Mouse (Mus musculus) brain, embryonic 14.5 days (tissue): Measurements from ENCODE around the gene Elp5. TPM values are rescaled to one million over a fixed set of nuclear protein-coding genes. Genes with fewer than 3 reads are reported as not detected.

Source experiments
- DNase-seq: peaks from one replicate; pipeline ENCODE4 v3.0.0-alpha.2; 2011; ENCODE audit warnings: low read depth
- CTCF ChIP-seq: fragments of 200-500 bp; IDR thresholded peaks from 2 replicates; pipeline ENCODE4 v1.5.1; 2012; ENCODE audit warnings: inconsistent platforms, mild to moderate bottlenecking, moderate library complexity, borderline replicate concordance; ENCODE audit not compliant: insufficient read depth, insufficient read length; ENCODE audit errors: extremely low read depth
- POLR2A ChIP-seq: fragments of 200-500 bp; IDR thresholded peaks from 2 replicates; pipeline ENCODE4 v1.6.1; 2012; ENCODE audit warnings: mild to moderate bottlenecking, inconsistent platforms, borderline replicate concordance; ENCODE audit not compliant: poor library complexity, insufficient read depth, insufficient read length, severe bottlenecking; ENCODE audit errors: extremely low read depth
- polyA plus RNA-seq: library from polyadenylated mRNA; depleted of rRNA; stranded (reverse); fragments of >200 nt; gene quantifications from 2 replicates; pipeline ENCODE4 v1.2.3, GENCODE M21; 2012; rRNA removed

Gene Elp5
- 127 and 159 TPM in 2 replicates for polyA plus RNA-seq

GRCm38 (mm10) chr11:69982225-69982624, at the start of gene Elp5:
Elp5 (minus strand) TSS chr11:69982517.
- TF ChIP-seq CTCF (no peak), POLR2A (no peak)
- DNase-seq: no peak

GRCm38 (mm10) chr11:70031321-70031670, 49.0 kb upstream of the Elp5 start:
- no peak for TF ChIP-seq POLR2A
- TF ChIP-seq CTCF: no peak
- DNase-seq: no peak

- DNase-seq: no peak
- no peak for TF ChIP-seq CTCF
- TF ChIP-seq POLR2A: no peak
Measured at GRCm38 (mm10) chr11:70030651-70031320, 48.5 kb upstream of the Elp5 start.

- DNase-seq: no peak
- TF ChIP-seq POLR2A: no peak
- TF ChIP-seq CTCF: no peak
Measured at GRCm38 (mm10) chr11:70029829-70030550, 47.7 kb upstream of the Elp5 start.

GRCm38 (mm10) chr11:70029130-70029801, 46.9 kb upstream of the Elp5 start:
- DNase-seq: peak; percentile 99
- TF ChIP-seq CTCF (no peak), POLR2A (no peak)

- TF ChIP-seq POLR2A: no peak
- no peak for TF ChIP-seq CTCF
- DNase-seq: no peak
Measured at GRCm38 (mm10) chr11:70028401-70029129, 46.2 kb upstream of the Elp5 start.

GRCm38 (mm10) chr11:70027397-70027796, 45.1 kb upstream of the Elp5 start:
- no peak for DNase-seq
- TF ChIP-seq CTCF: no peak
- no peak for TF ChIP-seq POLR2A

- peak; percentile 73 for DNase-seq
- no peak for TF ChIP-seq CTCF
- TF ChIP-seq POLR2A: no peak
Measured at GRCm38 (mm10) chr11:70026689-70027088, 44.4 kb upstream of the Elp5 start.

- no peak for DNase-seq
- TF ChIP-seq CTCF (no peak), POLR2A (no peak)
Measured at GRCm38 (mm10) chr11:70024151-70024514, 41.8 kb upstream of the Elp5 start.

- TF ChIP-seq CTCF (no peak), POLR2A (no peak)
- peak; percentile 87 for DNase-seq
Measured at GRCm38 (mm10) chr11:70023481-70024150, 41.3 kb upstream of the Elp5 start.
